Mouse (Mus musculus) spleen, adult 2 months (tissue): ENCODE measurements around the gene Vmn1r192.

Source experiments
- CTCF ChIP-seq: fragments of 200-500 bp; IDR thresholded peaks from 2 replicates; pipeline ENCODE4 v1.5.1; 2011; ENCODE audit warnings: mild to moderate bottlenecking, inconsistent platforms; ENCODE audit not compliant: insufficient read depth, insufficient read length, insufficient replicate concordance; ENCODE audit errors: extremely low read depth
- POLR2A ChIP-seq: fragments of 200-500 bp; IDR thresholded peaks from 2 replicates; pipeline ENCODE4 v1.6.1; 2011; ENCODE audit warnings: low read depth, low read length, inconsistent platforms

GRCm38 (mm10) chr13:22189313-22189712 lies 1.6 kb downstream of the Vmn1r192 start:
- TF ChIP-seq POLR2A (no peak), CTCF (no peak)
